Mouse (Mus musculus) cerebellum, postnatal 10 days (tissue): ENCODE measurements around the gene Clcn6.
"Not testable (repeated sequence)": the region's sequence is repeated elsewhere in the genome, so short reads cannot be mapped to it uniquely, and the experiment has no call there.

Experiments
- DNase-seq, 2 experiments: peaks; one replicate each; pipeline ENCODE4 v3.0.0; 2021; ENCODE audit warnings: mixed read lengths in 2 of 2

Gene Clcn6

DNA sequence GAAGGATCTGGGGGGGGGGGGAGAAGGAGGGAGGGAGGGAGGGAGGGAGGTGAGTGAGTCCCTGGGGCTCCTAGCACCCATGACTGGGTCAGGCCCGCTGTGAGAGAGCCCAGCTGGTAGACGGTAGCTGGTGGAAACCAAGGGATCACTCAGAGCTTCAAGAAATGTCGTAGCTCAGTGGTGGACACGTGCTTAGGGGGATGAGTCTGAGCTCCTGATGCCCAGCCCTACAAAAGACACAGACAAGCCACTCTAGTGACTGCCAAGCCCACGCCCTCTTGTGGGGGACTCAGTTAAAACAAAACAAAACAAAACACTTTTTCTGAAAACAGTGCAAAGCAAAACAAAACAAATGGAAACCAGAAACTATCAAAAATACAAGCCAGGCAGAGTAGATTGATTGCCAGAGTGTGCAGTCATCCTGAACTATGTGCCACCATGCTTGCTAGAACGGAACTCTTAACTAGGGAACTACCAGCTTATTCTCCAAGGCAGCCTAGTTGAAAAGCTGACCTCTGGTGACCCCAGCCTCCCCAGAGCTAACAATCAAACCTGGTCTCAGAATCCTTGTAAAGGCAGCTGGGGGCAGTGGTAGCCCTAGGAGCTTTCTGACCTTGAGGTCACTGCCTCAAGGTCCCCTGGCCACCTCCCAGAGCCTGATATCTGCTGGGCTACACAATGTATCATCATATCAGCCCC lies 27.2 kb upstream of the Clcn6 start:
- peak; percentile 63 to 74 for DNase-seq

DNA sequence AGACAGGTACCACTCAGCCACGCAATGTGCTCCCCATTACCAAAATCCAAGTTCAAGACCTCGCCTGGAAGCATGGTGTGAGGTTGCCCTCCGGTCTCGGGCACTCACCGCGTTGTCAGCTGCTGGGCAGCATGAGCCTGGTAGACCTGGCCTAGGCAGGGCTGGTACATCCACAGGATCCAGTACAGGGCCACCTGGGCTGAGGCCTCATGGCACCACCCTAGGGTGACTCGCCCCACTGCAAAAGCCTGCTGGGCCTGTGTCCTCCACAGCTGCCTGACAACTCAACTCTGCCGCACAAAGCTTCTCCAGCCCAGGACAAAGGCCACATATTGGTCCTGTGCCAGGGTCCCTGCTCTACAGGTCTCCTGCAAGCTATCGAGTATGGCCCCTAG lies 22.5 kb upstream of the Clcn6 start:
- no peak for DNase-seq

DNA sequence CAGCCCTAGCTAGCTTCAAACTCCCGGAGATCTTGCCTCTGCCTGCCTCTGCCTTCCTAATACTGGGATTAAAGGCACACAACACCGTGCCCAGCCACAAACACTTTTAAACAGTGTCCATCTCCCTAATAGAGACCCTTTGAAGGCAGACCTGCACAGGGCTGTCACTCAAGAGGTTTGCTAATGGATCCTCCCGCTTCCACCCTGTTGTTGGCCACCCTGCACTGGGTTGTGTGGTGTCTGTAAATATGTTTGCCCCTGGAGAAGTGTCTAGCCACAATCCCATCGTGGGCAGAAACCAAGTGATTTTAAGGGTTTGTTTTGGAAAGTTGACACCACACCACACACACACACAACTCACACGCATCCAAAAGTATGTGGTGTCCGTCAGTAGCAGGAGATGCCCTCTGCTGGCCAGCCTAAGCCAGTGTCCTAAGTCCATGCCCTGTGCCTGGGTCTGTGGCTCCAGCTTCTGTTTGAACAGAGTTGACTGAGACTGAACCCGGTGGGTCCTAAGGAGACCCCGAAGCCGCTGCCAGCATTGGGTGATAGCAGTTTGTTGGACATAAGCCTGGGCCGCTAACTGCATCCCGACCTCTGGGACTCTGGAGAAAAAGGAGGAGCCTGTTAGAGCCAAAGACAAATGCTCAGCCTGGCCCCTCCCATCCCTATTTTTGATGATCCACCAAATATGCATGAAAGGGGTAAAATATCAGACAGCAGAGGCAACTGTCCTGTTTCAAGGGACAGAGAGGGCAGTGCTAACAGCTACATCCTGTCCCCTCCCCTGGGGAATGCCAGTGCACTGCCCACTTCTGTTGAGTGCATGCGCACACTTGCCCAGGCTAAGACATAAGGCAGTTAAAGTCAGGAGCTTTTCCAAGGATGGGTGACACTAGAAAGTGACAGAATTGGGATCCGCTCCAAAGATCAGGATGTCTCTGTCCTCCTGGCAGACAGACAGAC lies 21.8 kb upstream of the Clcn6 start:
- peak; percentile 73 to 77 for DNase-seq

DNA sequence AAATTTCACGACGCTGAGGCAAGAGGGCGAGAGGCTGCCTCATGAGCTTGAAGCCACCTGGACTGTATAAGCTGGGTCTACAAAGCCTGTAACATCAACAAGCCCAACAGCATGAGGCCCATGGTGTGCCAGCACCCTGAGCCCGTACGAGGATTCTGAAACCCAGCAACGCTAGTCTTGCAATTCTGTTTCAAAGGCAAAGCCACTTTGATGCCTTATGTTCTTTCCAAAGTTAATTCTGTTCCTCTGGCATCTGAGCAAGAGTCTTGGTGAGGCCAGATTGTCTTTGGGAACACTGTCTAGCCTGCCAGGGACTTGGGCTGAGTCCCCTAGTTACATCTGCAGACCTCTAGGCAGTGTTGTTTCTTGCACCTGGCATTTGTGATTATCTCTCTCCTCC lies 20.4 kb upstream of the Clcn6 start:
- DNase-seq, result peak; percentile 65 to 74

DNA sequence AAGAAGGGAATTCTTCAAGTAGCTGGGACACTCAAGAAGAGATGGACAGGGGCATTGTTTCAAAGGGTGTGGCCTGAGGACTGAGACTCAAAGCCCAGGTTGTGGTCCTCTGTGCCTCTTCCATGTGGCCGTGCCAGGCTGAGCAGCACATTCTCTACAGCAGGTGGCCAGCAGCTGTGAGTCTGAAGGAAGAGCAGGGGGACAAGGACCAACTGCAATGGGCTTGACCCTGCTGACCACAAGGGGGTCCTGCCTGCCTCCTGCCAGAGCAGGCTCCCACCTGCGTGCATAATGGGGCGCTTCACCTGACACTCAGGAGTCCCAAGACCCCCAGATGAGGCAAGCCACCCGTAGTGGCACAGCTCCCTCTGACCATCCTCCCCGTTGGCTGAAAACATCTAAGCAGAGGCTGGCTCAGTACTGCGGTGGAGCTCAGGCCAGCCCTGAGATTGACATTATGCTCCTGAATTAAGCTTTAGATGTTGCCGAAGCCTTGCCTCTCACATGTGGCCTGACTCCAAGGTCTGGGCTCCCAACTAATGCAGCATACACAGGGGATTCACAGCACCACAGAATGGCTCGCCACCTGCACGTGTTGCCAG lies 19.7 kb upstream of the Clcn6 start:
- DNase-seq, result no peak

DNA sequence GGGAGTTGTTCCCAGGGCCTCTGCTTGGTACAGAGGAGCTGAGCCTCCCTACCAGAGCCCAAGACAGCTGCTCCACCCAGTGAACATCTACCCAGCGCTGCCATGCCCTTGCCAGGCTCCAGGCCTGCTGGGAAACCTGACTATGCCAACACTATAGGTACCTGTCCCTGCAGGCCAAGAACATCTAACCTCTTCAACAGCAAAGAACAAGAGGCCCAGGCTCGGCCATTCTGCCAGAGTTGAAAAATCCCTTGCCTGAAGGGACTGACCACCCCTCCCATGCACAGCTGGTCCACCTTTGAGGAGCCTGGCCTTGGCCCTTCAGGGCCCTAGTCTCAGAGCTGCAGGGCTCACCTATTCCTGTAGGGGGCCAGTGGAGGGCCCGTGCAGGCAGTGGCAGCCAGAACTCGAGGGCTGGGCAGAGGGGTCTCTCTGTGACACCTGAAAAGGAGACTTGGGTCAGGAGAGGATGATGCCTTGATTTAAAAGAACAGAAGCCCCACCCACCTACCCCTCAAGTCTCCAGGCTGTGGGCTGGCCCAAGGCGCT lies 19.1 kb upstream of the Clcn6 start:
- DNase-seq, result no peak

DNA sequence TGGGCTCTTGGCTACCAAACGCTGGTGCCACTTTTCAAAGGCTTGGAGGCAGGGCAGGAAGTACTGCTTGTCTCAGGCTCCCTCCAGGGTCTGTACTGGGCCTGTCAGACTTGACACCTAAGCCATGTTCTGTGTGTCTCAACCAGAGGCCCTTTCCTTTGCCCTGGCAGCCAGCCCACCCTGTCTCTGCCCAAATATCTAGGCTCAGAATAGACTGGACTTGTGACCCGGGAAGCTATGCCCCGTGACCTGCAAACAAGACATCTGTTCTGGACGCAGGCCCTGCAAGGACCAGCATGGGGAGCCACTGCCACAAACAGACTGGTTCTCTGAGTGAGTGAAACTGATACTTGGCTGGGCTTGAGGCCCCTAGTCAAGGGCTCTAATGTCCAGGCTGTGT lies 18.2 kb upstream of the Clcn6 start:
- DNase-seq, result peak; percentile 80 to 86

DNA sequence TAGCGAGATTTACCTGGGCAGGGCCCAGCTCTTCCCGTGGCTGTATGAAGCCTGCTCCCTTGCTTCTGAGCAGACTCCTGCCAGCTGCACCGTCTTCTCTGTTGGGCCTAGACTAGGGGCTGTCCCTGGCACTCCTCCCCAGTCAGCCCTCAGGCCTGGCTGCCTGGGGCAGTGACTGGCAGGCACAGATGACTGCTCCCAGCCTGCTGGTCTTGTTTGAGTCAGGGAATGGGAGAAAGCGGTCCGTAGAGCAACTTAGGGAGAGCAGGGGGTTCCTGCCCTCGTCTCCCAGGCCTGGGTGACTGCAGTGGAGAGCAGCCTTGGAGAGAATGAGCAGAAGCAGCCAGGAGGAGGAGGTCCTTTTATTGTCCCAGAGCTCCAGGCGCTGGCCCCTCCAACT lies 17.6 kb upstream of the Clcn6 start:
- DNase-seq, result peak; percentile 66 to 79

DNA sequence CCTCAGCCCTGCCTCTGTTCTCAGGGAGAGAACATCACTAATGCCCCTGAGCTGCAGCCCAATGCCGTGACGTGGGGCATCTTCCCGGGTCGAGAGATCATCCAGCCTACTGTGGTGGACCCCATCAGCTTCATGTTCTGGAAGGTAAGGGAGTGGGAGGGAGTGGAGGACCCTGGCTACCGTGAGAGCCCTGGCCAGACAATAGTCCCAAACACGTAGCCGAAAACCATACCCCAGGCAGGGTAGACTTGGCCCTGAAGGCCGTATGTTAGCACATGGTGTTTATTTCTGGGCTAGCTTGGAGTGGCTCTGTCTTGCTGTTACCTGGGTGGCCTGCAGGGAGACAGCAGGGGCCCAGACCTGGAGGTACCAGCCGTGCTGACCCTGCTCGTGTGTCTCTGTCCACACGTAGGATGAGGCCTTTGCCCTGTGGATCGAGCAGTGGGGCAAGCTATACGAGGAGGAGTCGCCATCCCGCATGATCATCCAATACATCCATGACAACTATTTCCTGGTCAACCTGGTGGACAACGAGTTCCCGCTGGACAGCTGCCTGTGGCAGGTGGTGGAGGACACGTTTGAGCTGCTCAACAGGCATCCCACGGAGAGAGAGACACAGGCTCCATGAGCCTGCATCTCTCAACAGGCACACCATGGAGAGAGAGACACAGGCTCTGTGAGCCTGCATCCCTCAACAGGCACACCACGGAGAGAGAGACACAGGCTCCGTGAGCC lies 16.5 kb upstream of the Clcn6 start:
- no peak for DNase-seq

DNA sequence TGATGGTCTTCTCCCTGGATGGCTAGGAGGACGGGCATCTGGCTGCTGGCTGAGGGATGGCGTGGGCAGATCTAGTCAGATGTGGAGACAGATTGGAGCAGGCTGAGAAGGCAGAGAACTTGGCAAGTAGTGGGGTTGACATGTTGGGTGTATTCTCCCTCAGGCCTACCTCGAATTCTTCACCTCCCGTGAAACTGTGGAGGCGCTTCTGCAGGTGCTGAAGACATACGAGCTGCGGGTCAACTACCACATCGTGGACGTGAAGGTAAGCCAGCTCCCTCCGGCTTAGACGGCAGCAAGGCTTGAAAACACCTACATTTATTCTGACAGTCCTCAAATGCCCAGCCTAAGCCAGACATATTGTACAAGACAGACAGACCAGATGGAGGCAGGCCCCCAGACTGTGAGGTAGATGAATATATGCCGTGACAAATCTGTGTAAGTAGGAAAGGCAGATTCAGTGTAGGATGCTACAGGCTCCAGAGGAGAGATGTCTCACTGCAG lies 14.8 kb upstream of the Clcn6 start:
- DNase-seq, result peak; percentile 72 to 76

DNA sequence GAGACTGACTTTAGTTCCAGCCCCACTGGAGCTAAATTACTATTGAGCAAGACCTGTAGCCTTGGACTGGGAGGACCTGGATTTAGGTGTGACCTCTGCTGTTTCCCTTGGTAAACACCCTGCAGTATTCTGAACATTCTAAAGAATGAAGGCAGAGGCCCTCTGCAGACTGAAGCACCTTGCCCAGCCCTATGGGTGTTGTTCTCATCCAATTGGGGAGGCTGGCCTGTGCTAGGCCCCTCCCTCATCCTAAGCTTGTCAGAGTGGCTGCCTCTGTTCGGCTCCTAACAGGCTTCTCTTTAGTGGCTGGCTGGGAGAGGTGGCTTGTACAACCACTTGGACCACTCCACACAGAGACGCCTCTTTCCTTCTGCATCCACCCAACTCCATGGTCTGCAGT lies 14.4 kb upstream of the Clcn6 start:
- DNase-seq, result no peak

DNA sequence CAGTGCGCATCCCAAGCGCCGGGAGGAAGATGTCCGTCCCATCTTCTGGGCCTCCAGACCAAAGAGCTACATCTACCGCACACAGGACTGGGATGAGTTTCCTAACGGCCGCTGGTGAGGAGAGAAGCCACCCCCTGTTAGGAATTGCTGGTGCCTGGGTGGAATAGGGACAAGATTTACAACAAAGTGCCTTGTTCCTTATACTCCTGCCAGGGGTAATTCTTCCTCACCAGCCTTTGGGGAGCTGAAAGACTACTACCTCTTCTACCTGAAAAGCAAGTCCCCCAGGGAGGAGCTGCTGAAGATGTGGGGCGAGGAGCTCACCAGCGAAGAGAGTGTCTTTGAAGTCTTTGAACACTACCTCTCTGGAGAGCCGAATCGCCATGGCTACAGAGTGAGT lies 13.3 kb upstream of the Clcn6 start:
- no peak for DNase-seq

DNA sequence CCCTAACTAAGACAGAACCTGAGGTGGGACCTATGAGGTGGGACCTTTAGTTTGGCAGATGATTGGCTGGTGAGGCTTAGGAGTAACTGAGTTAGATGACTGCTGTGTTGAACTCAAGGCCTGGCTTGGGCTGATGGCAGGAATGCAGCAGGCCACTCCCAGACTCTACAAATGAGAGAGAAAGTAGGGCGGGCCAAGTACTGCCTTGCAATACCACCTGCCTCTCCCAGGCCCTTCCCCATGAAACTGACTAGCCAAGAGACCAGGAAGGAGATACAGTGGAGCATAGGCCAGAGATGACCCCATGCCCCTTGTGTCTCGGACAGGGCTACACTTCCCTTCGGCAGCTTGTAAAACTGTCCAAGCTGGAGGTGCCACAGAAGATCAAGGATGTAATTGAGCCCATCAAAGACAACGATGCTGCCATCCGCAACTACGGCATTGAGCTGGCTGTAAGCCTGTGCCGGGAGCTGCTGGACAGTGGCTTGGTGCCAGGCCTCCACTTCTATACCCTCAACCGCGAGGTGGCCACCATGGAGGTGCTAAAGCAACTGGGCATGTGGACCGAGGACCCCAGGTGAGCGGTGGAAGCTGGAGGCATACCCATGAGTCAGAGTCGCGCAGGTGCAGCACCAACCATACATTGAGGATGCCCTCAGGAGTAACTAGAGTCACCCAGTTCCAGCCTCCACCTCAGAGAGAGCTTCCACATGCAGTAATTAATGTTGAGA lies 12.6 kb upstream of the Clcn6 start:
- peak; percentile 54 to 57 for DNase-seq

DNA sequence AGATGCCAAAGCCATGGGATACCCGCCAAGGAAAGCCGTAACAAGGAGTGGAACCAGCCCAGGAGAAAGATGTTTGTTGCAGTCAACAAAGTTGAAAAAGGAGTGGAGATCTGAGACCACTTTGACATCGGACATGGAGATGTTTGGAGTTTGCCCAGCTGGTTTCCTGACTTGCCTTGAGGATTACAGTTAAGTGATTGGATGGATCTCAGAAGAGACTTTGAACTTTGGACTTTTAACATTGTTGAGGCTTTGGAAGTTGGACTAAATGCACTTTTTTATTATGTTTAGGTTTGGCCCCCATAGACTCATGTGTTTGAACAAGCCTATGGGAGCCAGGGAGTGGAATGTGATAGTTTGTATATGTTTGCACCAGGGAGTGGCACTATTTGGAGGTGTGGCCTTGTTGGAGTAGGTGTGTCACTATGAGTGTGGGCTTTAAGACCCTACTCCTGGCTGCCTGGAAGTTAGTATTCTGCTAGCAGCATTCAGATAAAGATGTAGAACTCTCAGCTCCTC lies 11.8 kb upstream of the Clcn6 start:
- not testable (repeated sequence) for DNase-seq

DNA sequence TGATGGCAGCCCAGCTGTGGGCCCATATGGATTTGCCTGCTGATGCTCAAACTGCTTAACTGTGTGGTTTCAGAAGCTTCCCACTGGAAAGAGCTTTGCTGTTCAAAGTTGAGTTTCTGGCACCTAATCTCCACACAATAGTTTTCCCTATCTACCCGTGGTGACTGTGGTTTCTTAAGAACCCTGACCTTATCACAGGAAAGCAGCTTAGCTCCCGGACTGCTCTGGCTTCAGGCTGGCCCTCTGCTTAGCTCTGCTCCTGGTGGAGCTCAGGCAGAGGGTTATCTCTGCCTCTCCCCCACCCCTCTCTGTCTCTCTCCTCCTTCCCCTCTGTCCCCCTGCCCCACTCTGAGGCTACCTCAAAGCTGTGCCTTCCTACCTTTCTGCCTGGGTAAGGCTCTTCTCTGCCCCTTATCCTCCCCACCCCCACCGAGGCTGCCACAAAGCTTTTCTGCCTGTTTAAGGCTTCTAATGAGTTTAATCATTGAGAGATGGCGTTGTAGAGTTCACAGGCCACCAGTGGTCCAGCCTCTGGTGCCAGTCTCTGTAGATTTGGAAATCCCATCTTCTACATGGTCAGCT lies 7.9 kb upstream of the Clcn6 start:
- DNase-seq, result no peak

DNA sequence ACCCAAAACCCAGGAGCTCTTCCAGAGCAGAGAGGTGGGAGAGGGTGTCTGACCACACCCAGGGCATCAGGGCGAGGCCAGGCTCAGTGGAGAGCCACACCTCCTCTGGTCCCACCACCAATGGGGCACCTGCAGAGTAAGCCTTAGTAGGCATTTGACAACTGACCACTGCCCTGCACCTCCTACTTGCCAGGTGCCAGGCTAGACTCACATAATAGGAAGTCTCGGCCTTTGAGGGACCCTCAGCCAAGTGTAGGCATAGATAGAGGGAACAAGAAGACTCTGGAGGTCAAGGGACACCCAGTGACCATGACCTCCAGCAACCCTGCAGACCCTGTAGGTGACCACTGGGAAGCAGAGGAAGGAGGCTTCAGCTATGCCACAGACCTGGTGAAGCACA lies 5.5 kb upstream of the Clcn6 start:
- DNase-seq, result no peak

DNA sequence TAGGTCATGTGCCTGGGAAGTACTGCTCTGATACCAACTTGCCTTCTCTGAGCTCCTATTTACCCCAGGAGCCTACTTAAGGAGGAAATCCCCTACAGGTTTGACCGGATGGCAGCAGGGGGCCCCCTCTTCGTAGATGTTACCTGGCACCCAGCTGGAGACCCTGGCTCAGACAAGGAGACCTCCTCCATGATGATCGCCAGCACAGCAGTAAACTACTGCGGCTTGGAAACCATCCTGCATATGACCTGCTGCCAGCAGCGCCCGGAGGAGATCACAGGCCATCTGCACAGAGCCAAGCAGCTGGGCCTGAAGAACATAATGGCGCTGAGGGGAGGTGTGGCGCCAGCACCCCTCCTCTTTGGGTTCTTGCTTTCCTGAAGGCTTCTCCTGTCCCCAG lies 4.7 kb upstream of the Clcn6 start:
- DNase-seq, result peak; percentile 71 to 80

DNA sequence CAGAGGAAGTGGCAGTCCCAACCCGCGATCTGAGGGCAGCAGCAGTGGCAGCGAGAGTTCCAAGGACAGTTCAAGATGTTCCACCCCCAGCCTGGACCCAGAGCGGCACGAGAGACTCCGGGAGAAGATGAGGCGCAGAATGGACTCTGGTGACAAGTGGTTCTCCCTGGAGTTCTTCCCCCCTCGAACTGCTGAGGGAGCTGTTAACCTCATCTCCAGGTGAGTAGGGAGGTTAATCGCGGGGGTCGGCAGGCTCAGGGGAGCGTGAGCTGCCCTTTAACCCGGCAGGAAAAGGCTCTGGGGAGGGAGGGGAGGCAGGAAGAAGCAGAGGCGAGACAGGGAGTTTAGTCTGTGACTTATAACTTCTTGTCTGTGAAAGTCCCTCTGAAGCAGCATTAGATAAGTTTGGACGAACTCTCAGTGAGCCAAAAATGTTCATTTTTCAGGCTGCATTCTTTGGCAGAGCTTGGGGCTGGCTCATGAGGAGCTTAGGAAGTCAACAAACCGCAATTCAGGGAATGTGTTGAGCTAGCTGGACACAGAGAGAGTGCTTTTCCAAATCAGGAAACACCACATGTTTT lies 3.1 kb upstream of the Clcn6 start:
- no peak for DNase-seq

DNA sequence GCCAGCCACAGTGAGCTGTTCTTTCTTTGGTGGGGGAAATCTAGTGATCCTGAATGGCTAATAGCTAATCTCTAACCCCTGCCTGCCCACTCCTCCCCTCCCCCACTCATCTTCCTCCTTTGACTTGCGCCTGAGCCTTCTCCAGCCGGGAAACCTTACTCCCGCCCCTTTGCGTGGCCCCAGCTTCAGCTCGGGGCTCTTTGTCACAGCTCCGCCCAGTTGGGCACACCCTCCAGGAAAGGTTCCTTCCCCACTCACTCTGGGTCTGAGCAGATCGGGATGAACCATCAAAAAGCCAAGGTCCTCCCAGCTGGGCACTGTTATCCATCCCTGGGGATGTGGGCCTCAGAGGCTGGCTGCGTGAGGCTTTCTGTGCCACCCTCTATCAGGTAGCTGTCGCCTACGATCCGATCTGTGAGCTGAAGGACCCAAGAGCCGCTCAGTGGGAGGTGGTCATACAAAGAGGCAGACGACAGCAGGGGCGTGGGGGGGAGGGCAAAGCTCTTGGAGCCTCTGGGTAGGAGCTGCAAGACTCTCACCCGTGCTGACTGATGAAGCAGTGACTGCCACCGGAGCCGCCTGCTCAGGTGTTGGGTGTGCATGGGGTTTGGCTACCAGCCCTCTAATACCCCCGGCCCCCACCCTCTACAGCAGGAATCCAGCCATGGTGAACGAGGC lies 2.5 kb upstream of the Clcn6 start:
- peak; percentile 78 to 80 for DNase-seq
